In the genomic region with DNA sequence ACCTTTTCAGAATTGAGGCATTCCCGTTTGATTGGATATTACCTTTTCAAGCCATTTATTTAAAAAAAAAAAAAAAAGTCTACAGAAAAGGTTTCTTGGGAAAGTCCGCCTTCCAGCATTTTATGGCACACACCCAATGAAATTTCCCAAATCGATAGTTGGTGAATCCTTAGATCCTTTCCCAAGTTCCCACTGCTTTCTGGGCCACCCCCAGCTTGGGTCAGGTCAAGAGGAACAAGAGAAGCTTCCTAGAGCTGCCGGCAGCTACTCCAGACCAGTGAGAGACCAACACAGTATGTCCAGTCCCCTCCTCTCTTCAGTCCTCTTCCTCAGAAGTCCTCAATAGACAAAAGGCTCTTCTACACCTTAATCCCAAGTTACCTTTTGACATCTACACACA, we compare ENCODE assay signal across 9 mouse cellular contexts. TPM values are rescaled to one million over a fixed set of nuclear protein-coding genes. Genes with fewer than 3 reads are reported as not detected.
A peak's percentile ranks its signal among the peaks of the same experiment; 100 is the strongest.
DNase-seq lines count a peak whose midpoint lies in the region; ATAC-seq lines count a peak whose summit lies in the region.
"Had no signal": no experiment of that assay in that cellular context is flagged by ENCODE, and none has a peak within 500 bp of the region (broad histone marks: within the 10 kb centered on the region; RNA-seq: fewer than 3 reads in every experiment).

No protein-coding gene starts in this region.

- H3K4me3 ChIP-seq in heart, embryonic 13.5 days = peak overlapping the region; percentile 49
- peak overlapping the region; percentile 54 for H3K4me3 ChIP-seq in embryonic facial prominence, embryonic 10.5 days
- H3K4me3 ChIP-seq in intestine, embryonic 16.5 days (ENCODE audit: low read length) = peak overlapping the region; percentile 35
- peak overlapping the region; percentile 24; the same call in 1 of the 2 replicates for H3K4me3 ChIP-seq in midbrain, embryonic 14.5 days (replicated peaks; ENCODE audit: low read depth, low read length)

- H3K27me3 ChIP-seq in heart, embryonic 13.5 days (replicated peaks) = peaks cover 5% of the 10 kb centered on the region; the same call in 1 of the 2 replicates
- peaks cover 62% of the 10 kb centered on the region for H3K27me3 ChIP-seq in embryonic facial prominence, embryonic 10.5 days (replicated peaks; ENCODE audit: low read depth, poor library complexity, severe bottlenecking)
- H3K27me3 ChIP-seq in intestine, embryonic 16.5 days (replicated peaks; ENCODE audit: control insufficient read depth, insufficient read depth, low read length) = no peaks in the 10 kb centered on the region
- H3K27me3 ChIP-seq in midbrain, embryonic 14.5 days (ENCODE audit: control insufficient read depth, insufficient read depth, low read length) = peaks cover 6% of the 10 kb centered on the region; the same call in 1 of the 2 replicates

- WGBS in heart, embryonic 13.5 days = 15% methylated on average over 4 of the region's 4 CpGs
- 13% methylated on average over 4 of the region's 4 CpGs for WGBS in embryonic facial prominence, embryonic 10.5 days
- 13% methylated on average over 4 of the region's 4 CpGs for WGBS in intestine, embryonic 16.5 days
- 26% methylated on average over 4 of the region's 4 CpGs for WGBS in midbrain, embryonic 14.5 days

- peak overlapping the region; percentile 74 for H3K27ac ChIP-seq in heart, embryonic 13.5 days (replicated peaks)
- peak overlapping the region; percentile 69; the same call in 1 of the 2 replicates for H3K27ac ChIP-seq in embryonic facial prominence, embryonic 10.5 days (replicated peaks)
- peak overlapping the region; percentile 94 for H3K27ac ChIP-seq in intestine, embryonic 16.5 days (ENCODE audit: low read length)
- H3K27ac ChIP-seq in midbrain, embryonic 14.5 days (replicated peaks; ENCODE audit: low read depth, low read length) = no peak overlapping the region

- no peak for DNase-seq in heart, adult 11 months
- no peak for DNase-seq in embryonic facial prominence, embryonic 10.5 days (ENCODE audit: low spot score)
- no peak for DNase-seq in midbrain, embryonic 14.5 days
- DNase-seq in left cerebral cortex, postnatal 14 days (ENCODE audit: low spot score in 2 of 2) = no peak
- DNase-seq in cerebellum, adult 11 months = no peak
- DNase-seq in c-Kit-positive CD71-positive TER-119-positive erythroid progenitor cells, embryonic 14.5 days (ENCODE audit: low spot score) = no peak
- DNase-seq: right cerebral cortex, postnatal 4 days had no signal

- no peak for ATAC-seq in heart, embryonic 13.5 days (ENCODE audit: extremely low read depth, insufficient number of reproducible peaks, low FRiP score, low TSS enrichment)
- ATAC-seq in intestine, embryonic 16.5 days = peak; percentile 37; the same call in 1 of the 2 replicates
- ATAC-seq in midbrain, embryonic 14.5 days (ENCODE audit: low FRiP score, low TSS enrichment) = no peak

- H3K4me2 ChIP-seq in heart, embryonic 13.5 days = peak overlapping the region; percentile 78
- peak overlapping the region; percentile 69 for H3K4me2 ChIP-seq in intestine, embryonic 16.5 days (ENCODE audit: low read depth, low read length)
- peak overlapping the region; percentile 54 for H3K4me2 ChIP-seq in midbrain, embryonic 14.5 days (ENCODE audit: low read length)

- H3K9me3 ChIP-seq in heart, embryonic 13.5 days = 0 out of 2 replicates have a peak, but pooled peaks cover 3% of the 10 kb centered on the region
- H3K9me3 ChIP-seq in embryonic facial prominence, embryonic 10.5 days = no peaks in the 10 kb centered on the region
- H3K9me3 ChIP-seq in intestine, embryonic 16.5 days (ENCODE audit: control insufficient read depth, low read length) = no peaks in the 10 kb centered on the region
- no peaks in the 10 kb centered on the region for H3K9me3 ChIP-seq in midbrain, embryonic 14.5 days (ENCODE audit: control insufficient read depth, low read length)

- H3K4me1 ChIP-seq in heart, embryonic 13.5 days = peaks cover 31% of the 10 kb centered on the region
- peaks cover 37% of the 10 kb centered on the region for H3K4me1 ChIP-seq in embryonic facial prominence, embryonic 10.5 days
- H3K4me1 ChIP-seq in intestine, embryonic 16.5 days (ENCODE audit: control insufficient read depth, insufficient read depth, low read length) = peaks cover 18% of the 10 kb centered on the region
- peaks cover 14% of the 10 kb centered on the region; the same call in 1 of the 2 replicates for H3K4me1 ChIP-seq in midbrain, embryonic 14.5 days (ENCODE audit: control insufficient read depth, insufficient read depth, low read length)

- intact Hi-C loops in left cerebral cortex, postnatal 14 days (cut with DNase I) = no loop called here

- H3K9ac ChIP-seq in heart, embryonic 13.5 days = peak overlapping the region; percentile 75
- peak overlapping the region; percentile 64 for H3K9ac ChIP-seq in intestine, embryonic 16.5 days (ENCODE audit: low read depth, low read length)
- H3K9ac ChIP-seq in midbrain, embryonic 14.5 days (replicated peaks; ENCODE audit: low read length) = no peak overlapping the region

- H3K36me3 ChIP-seq in heart, embryonic 13.5 days = no peaks in the 10 kb centered on the region
- H3K36me3 ChIP-seq in embryonic facial prominence, embryonic 10.5 days (replicated peaks) = no peaks in the 10 kb centered on the region
- no peaks in the 10 kb centered on the region for H3K36me3 ChIP-seq in intestine, embryonic 16.5 days (ENCODE audit: control insufficient read depth, insufficient read depth, low read length)
- no peaks in the 10 kb centered on the region for H3K36me3 ChIP-seq in midbrain, embryonic 14.5 days (ENCODE audit: control insufficient read depth, insufficient read depth, low read length)

RNA-seq across cellular contexts. Expression of a gene that starts 40.5 kb away (rescaled TPM):
- polyA plus RNA-seq in heart, embryonic 13.5 days (2015; fragmentation: Nextera tagmentation; extraction: Ambion mirVana) = 7.4 and 9.9 TPM in 2 replicates
- polyA plus RNA-seq in embryonic facial prominence, embryonic 10.5 days (2016; fragmentation: Nextera tagmentation; extraction: Ambion mirVana) = 4.7 and 5.5 TPM in 2 replicates
- 69.4 and 73.6 TPM in 2 replicates for polyA plus RNA-seq in intestine, embryonic 16.5 days (2015; fragmentation: Nextera tagmentation; extraction: Ambion mirVana)
- polyA plus RNA-seq in midbrain, embryonic 14.5 days (2014; fragmentation: Nextera tagmentation; extraction: Ambion mirVana) = 5.6 and 5.9 TPM in 2 replicates
- 10 to 100 TPM; 11.3 to 11.4 TPM for total RNA-seq in left cerebral cortex, postnatal 14 days (2021)
